Mouse (Mus musculus): Measurements from ENCODE around the gene Htr1a. TPM values are rescaled to one million over a fixed set of nuclear protein-coding genes. Genes with fewer than 3 reads are reported as not detected.

Htr1a gene
- 10 to 100 TPM; 11.9 to 14.0 TPM for total RNA-seq (2021)

GRCm38 (mm10) chr13:105443339-105443738, at the start of gene Htr1a:
Gene Htr1a, plus strand, starts transcription at chr13:105443639.
- no peak for DNase-seq (ENCODE audit: extremely low spot score in 1 of 2, low spot score in 2 of 2)

GRCm38 (mm10) chr13:105411535-105412326, 31.7 kb upstream of the Htr1a start:
- DNase-seq (ENCODE audit: extremely low spot score in 1 of 2, low spot score in 2 of 2), result peak; percentile 36 to 84
- intact Hi-C loops (cut with DNase I), result no loop called here

More at GRCm38 (mm10) chr13:105443339-105443738, at the start of gene Htr1a:
- intact Hi-C loops (cut with DNase I), result loop anchor here (5.0 kb wide), 3 partner anchors 839 to 1474 kb away; no protein-coding TSS in a partner anchor

GRCm38 (mm10) chr13:105412327-105412722, 31.1 kb upstream of the Htr1a start:
- intact Hi-C loops (cut with DNase I), result no loop called here

GRCm38 (mm10) chr13:105433141-105433540, 10.3 kb upstream of the Htr1a start:
- intact Hi-C loops (cut with DNase I), result no loop called here
- no peak for DNase-seq (ENCODE audit: extremely low spot score in 1 of 2, low spot score in 2 of 2)

More at GRCm38 (mm10) chr13:105412327-105412722, 31.1 kb upstream of the Htr1a start:
- no peak for DNase-seq (ENCODE audit: extremely low spot score in 1 of 2, low spot score in 2 of 2)

GRCm38 (mm10) chr13:105433630-105434029, 9.8 kb upstream of the Htr1a start:
- no peak for DNase-seq (ENCODE audit: extremely low spot score in 1 of 2, low spot score in 2 of 2)
- intact Hi-C loops (cut with DNase I), result no loop called here

- peak in 1 of 2 experiments; percentile 52 for DNase-seq (ENCODE audit: extremely low spot score in 1 of 2, low spot score in 2 of 2)
- intact Hi-C loops (cut with DNase I), result loop anchor here (5.0 kb wide), 3 partner anchors 840 to 1475 kb away; no protein-coding TSS in a partner anchor
Observed at GRCm38 (mm10) chr13:105442576-105442975, 863 bp upstream of the Htr1a start.

- no peak for DNase-seq (ENCODE audit: extremely low spot score in 1 of 2, low spot score in 2 of 2)
- intact Hi-C loops (cut with DNase I), result loop anchor here (5.0 kb wide), 3 partner anchors 838 to 1473 kb away; no protein-coding TSS in a partner anchor
Observed at GRCm38 (mm10) chr13:105443871-105444237, 415 bp downstream of the Htr1a start.

GRCm38 (mm10) chr13:105444238-105444894, 927 bp downstream of the Htr1a start:
- peak in 1 of 2 experiments; percentile 32 for DNase-seq (ENCODE audit: extremely low spot score in 1 of 2, low spot score in 2 of 2)
- intact Hi-C loops (cut with DNase I), result loop anchor here (5.0 kb wide), 3 partner anchors 838 to 1473 kb away; no protein-coding TSS in a partner anchor

GRCm38 (mm10) chr13:105444895-105445281, 1.4 kb downstream of the Htr1a start:
- intact Hi-C loops (cut with DNase I), result loop anchor here (5.0 kb wide), 3 partner anchors 837 to 1472 kb away; no protein-coding TSS in a partner anchor
- peak in 1 of 2 experiments; percentile 17 for DNase-seq (ENCODE audit: extremely low spot score in 1 of 2, low spot score in 2 of 2)

GRCm38 (mm10) chr13:105446239-105446638, 2.8 kb downstream of the Htr1a start:
- intact Hi-C loops (cut with DNase I), result no loop called here
- no peak for DNase-seq (ENCODE audit: extremely low spot score in 1 of 2, low spot score in 2 of 2)

- intact Hi-C loops (cut with DNase I), result no loop called here
- no peak for DNase-seq (ENCODE audit: extremely low spot score in 1 of 2, low spot score in 2 of 2)
Observed at GRCm38 (mm10) chr13:105447695-105448094, 4.3 kb downstream of the Htr1a start.

- intact Hi-C loops (cut with DNase I), result no loop called here
- no peak for DNase-seq (ENCODE audit: extremely low spot score in 1 of 2, low spot score in 2 of 2)
Observed at GRCm38 (mm10) chr13:105451536-105451935, 8.1 kb downstream of the Htr1a start.

Other genes with a start within 250 kb of the Htr1a start
- 10 to 100 TPM; 27.2 to 28.2 TPM for gene Rnf180, start 148.8 kb upstream of the Htr1a start, total RNA-seq (2021)